Mouse (Mus musculus) brain, embryonic 14.5 days (tissue): Measurements from ENCODE around the gene Amdhd1.

Experiments used
- CTCF ChIP-seq: fragments of 200-500 bp; IDR thresholded peaks from 2 replicates; pipeline ENCODE4 v1.5.1; 2012; ENCODE audit warnings: inconsistent platforms, mild to moderate bottlenecking, moderate library complexity, borderline replicate concordance; ENCODE audit not compliant: insufficient read depth, insufficient read length; ENCODE audit errors: extremely low read depth
- POLR2A ChIP-seq: fragments of 200-500 bp; IDR thresholded peaks from 2 replicates; pipeline ENCODE4 v1.6.1; 2012; ENCODE audit warnings: mild to moderate bottlenecking, inconsistent platforms, borderline replicate concordance; ENCODE audit not compliant: poor library complexity, insufficient read depth, insufficient read length, severe bottlenecking; ENCODE audit errors: extremely low read depth

DNA sequence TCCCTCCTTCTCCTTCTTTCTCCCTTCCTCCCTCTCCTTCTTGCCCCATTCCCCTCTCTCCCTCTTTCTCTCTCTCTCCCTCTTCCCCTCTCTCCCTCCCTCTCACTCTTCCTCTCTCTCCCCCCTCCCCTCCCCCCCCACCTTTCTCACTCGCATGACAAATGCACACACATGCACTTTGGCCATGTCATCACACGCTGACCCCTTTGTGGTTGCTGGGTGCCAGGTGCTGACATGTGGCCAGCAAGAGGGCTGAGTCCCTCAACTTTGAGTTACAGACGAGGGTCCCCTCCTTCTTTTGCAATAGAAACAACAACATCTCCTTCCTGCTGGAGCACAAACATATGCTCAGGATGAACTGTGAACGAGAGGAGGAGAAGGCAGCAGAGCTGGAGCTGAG is 35.1 kb upstream of the Amdhd1 start:
- no peak for TF ChIP-seq CTCF
- TF ChIP-seq POLR2A = no peak
